ENCODE assay signal across 19 mouse cellular contexts in genomic region chr8:13206290-13206689, GRCm38 (mm10). TPM values are rescaled to one million over a fixed set of nuclear protein-coding genes. Genes with fewer than 3 reads are reported as not detected.
DNase-seq lines count a peak whose midpoint lies in the region; ATAC-seq and TF ChIP-seq lines count a peak whose summit lies in the region.
"Had no signal": no experiment of that assay in that cellular context is flagged by ENCODE, and none has a peak within 500 bp of the region (broad histone marks: within the 10 kb centered on the region; RNA-seq: fewer than 3 reads in every experiment).

No protein-coding gene starts in this region.

- peak; percentile 76; the same call in 1 of the 2 replicates for TF ChIP-seq EP300 in ES-Bruce4 (IDR thresholded peaks at IDR 0.05; ENCODE audit: insufficient read depth, low read depth, low read length)

- H3K4me3 ChIP-seq in heart, embryonic 10.5 days: no peak overlapping the region
- H3K4me3 ChIP-seq in ES-Bruce4 (ENCODE audit: low read depth, low read length): no peak overlapping the region
- H3K4me3 ChIP-seq in intestine, embryonic 15.5 days (replicated peaks): no peak overlapping the region
- H3K4me3 ChIP-seq in myocyte: no peak overlapping the region
- no peak overlapping the region for H3K4me3 ChIP-seq in midbrain, embryonic 10.5 days
- H3K4me3 ChIP-seq: kidney, embryonic 15.5 days; midbrain, embryonic 13.5 days; neural tube, embryonic 15.5 days had no signal

- H3K9ac ChIP-seq in ES-Bruce4 (ENCODE audit: low read depth, poor library complexity, severe bottlenecking): peak overlapping the region; percentile 12
- H3K9ac ChIP-seq in intestine, embryonic 15.5 days: no peak overlapping the region
- H3K9ac ChIP-seq: kidney, embryonic 15.5 days; midbrain, embryonic 13.5 days; neural tube, embryonic 15.5 days had no signal

- H3K4me1 ChIP-seq in heart, embryonic 10.5 days: peaks cover 69% of the 10 kb centered on the region
- peaks cover 20% of the 10 kb centered on the region for H3K4me1 ChIP-seq in ES-Bruce4 (ENCODE audit: control insufficient read depth, insufficient read depth, low read length)
- H3K4me1 ChIP-seq in intestine, embryonic 15.5 days (replicated peaks): peaks cover 4% of the 10 kb centered on the region
- peaks cover 8% of the 10 kb centered on the region for H3K4me1 ChIP-seq in midbrain, embryonic 10.5 days
- H3K4me1 ChIP-seq: midbrain, embryonic 13.5 days had no signal

- H3K9me3 ChIP-seq in heart, embryonic 10.5 days: no peaks in the 10 kb centered on the region
- H3K9me3 ChIP-seq in ES-Bruce4 (replicated peaks; ENCODE audit: control insufficient read depth, insufficient read depth, low read length, poor library complexity, severe bottlenecking): peaks cover 5% of the 10 kb centered on the region; the same call in 1 of the 2 replicates
- H3K9me3 ChIP-seq in intestine, embryonic 15.5 days: no peaks in the 10 kb centered on the region
- no peaks in the 10 kb centered on the region for H3K9me3 ChIP-seq in midbrain, embryonic 10.5 days (replicated peaks)
- H3K9me3 ChIP-seq: kidney, embryonic 15.5 days; midbrain, embryonic 13.5 days; neural tube, embryonic 15.5 days had no signal

- DNase-seq in heart, embryonic 10.5 days (ENCODE audit: low spot score): no peak
- DNase-seq in heart, postnatal 14 days: no peak
- DNase-seq in cerebellum, adult 18-20 months: no peak
- DNase-seq in midbrain, embryonic 10.5 days (ENCODE audit: low spot score): no peak
- DNase-seq: adrenal gland, adult 8-10 months; cerebellum, adult 11 months; cerebellum, postnatal 36 days; heart, adult 18-20 months; layer of hippocampus, postnatal 36 days; retina, postnatal 1 day had no signal

- TF ChIP-seq POLR2A in ES-Bruce4 (IDR thresholded peaks at IDR 0.05; ENCODE audit: insufficient read depth, low read length): no peak
- TF ChIP-seq POLR2A in myocyte (IDR thresholded peaks at IDR 0.05; ENCODE audit: insufficient read length, low read depth): no peak

- peaks cover 19% of the 10 kb centered on the region for H3K27me3 ChIP-seq in heart, embryonic 10.5 days (ENCODE audit: insufficient read depth, poor library complexity, severe bottlenecking)
- H3K27me3 ChIP-seq in ES-Bruce4 (ENCODE audit: control insufficient read depth, insufficient read depth, low read length, poor library complexity, severe bottlenecking) (no peaks in the 10 kb centered on the region), myocyte (ENCODE audit: control insufficient read depth, insufficient read depth, insufficient read length) (no peaks in the 10 kb centered on the region)
- H3K27me3 ChIP-seq in intestine, embryonic 15.5 days (replicated peaks): no peaks in the 10 kb centered on the region
- peaks cover 24% of the 10 kb centered on the region for H3K27me3 ChIP-seq in midbrain, embryonic 10.5 days (ENCODE audit: low read depth, poor library complexity, severe bottlenecking)

- ATAC-seq in intestine, embryonic 15.5 days: peak; percentile 60
- no peak for ATAC-seq in megakaryocyte-erythroid progenitor cell, adult 5-6 weeks (replicated peaks; ENCODE audit: low FRiP score, low TSS enrichment, poor library complexity, severe bottlenecking)
- ATAC-seq: forebrain, embryonic 16.5 days; midbrain, embryonic 13.5 days had no signal

- intact Hi-C loops in heart, postnatal 14 days (cut with DNase I): loop anchor here (5.0 kb wide), 1 partner anchor 74 kb away; no protein-coding TSS in a partner anchor

- no peak overlapping the region for H3ac ChIP-seq in myocyte (ENCODE audit: control insufficient read depth, insufficient read length)

- H3K4me2 ChIP-seq in intestine, embryonic 15.5 days (replicated peaks): no peak overlapping the region
- H3K4me2 ChIP-seq in myocyte (ENCODE audit: low read depth): no peak overlapping the region
- H3K4me2 ChIP-seq: kidney, embryonic 15.5 days; midbrain, embryonic 13.5 days; neural tube, embryonic 15.5 days had no signal

- peaks cover 7% of the 10 kb centered on the region; the same call in 1 of the 2 replicates for H3K36me3 ChIP-seq in heart, embryonic 10.5 days
- H3K36me3 ChIP-seq in ES-Bruce4 (ENCODE audit: control insufficient read depth, insufficient read depth, low read length, poor library complexity, severe bottlenecking) (no peaks in the 10 kb centered on the region), myocyte (ENCODE audit: control insufficient read depth, insufficient read depth) (no peaks in the 10 kb centered on the region)
- H3K36me3 ChIP-seq in intestine, embryonic 15.5 days: no peaks in the 10 kb centered on the region
- H3K36me3 ChIP-seq in midbrain, embryonic 10.5 days: no peaks in the 10 kb centered on the region
- H3K36me3 ChIP-seq: kidney, embryonic 15.5 days; midbrain, embryonic 13.5 days; neural tube, embryonic 15.5 days had no signal

- peaks cover 10% of the 10 kb centered on the region for H3K79me2 ChIP-seq in myocyte (ENCODE audit: control insufficient read depth, insufficient read depth)

- H3K27ac ChIP-seq in heart, embryonic 10.5 days: peak overlapping the region; percentile 52
- peak overlapping the region; percentile 92 for H3K27ac ChIP-seq in ES-Bruce4 (ENCODE audit: insufficient read depth, low read length)
- no peak overlapping the region for H3K27ac ChIP-seq in intestine, embryonic 15.5 days
- no peak overlapping the region for H3K27ac ChIP-seq in midbrain, embryonic 10.5 days (replicated peaks)
- H3K27ac ChIP-seq: kidney, embryonic 15.5 days; midbrain, embryonic 13.5 days; neural tube, embryonic 15.5 days had no signal

- no peak for TF ChIP-seq CTCF in ES-Bruce4 (IDR thresholded peaks at IDR 0.05; ENCODE audit: low read depth, low read length)

- 31% methylated on average over 5 of the region's 5 CpGs for WGBS in heart, embryonic 10.5 days
- 22% methylated on average over 5 of the region's 5 CpGs for WGBS in intestine, embryonic 15.5 days
- WGBS in midbrain, embryonic 10.5 days: 44% methylated on average over 5 of the region's 5 CpGs

TF ChIP-seq in myocyte, 11 proteins besides CTCF, POLR2A, EP300 and RAD21:
- TF ChIP-seq MYOD1 (IDR thresholded peaks at IDR 0.05; ENCODE audit: control insufficient read depth in 1 of 3, insufficient read length in 2 of 3, low read depth in 2 of 3): no peak
- peak; percentile 44 for TF ChIP-seq POLR2AphosphoS2 (IDR thresholded peaks at IDR 0.05; ENCODE audit: insufficient read length, low read depth)

RNA-seq across cellular contexts. Expression of gene Grtp1, which starts 5.9 kb away (rescaled TPM):
- polyA plus RNA-seq in heart, embryonic 10.5 days (2016; fragmentation: Nextera tagmentation; extraction: Ambion mirVana): 30.5 and 34.0 TPM in 2 replicates
- total RNA-seq in heart, postnatal 14 days (2021): 1 to 10 TPM; 2.8 to 2.9 TPM
- 29.0 and 35.2 TPM in 2 replicates for polyA plus RNA-seq in ES-Bruce4 (2011; ENCODE audit: insufficient read depth, insufficient read length, low read depth, missing spikeins)
- polyA plus RNA-seq in intestine, embryonic 15.5 days (2015; fragmentation: Nextera tagmentation; extraction: Ambion mirVana): 51.6 and 56.3 TPM in 2 replicates
- 34.4 TPM for polyA plus RNA-seq in myocyte (2012; fragmentation: generic; extraction: Trizol)
- 1.7 and 3.4 TPM in 2 replicates for total RNA-seq in megakaryocyte-erythroid progenitor cell, adult 5-6 weeks (2014; fragmentation: Nextera tagmentation)
- total RNA-seq in megakaryocyte-erythroid progenitor cell, adult 5-6 weeks (2017): 1.1 TPM in 1 of 2 replicates, not detected in the other
- polyA plus RNA-seq in midbrain, embryonic 10.5 days (2016; fragmentation: Nextera tagmentation; extraction: Ambion mirVana): 19.9 and 22.3 TPM in 2 replicates

RNA-seq across cellular contexts. Expression of gene Lamp1, which starts 47.3 kb away (rescaled TPM):
- 290 and 334 TPM in 2 replicates for polyA plus RNA-seq in heart, embryonic 10.5 days (2016; fragmentation: Nextera tagmentation; extraction: Ambion mirVana)
- total RNA-seq in heart, postnatal 14 days (2021): 100 to 1,000 TPM; 328 to 332 TPM
- polyA plus RNA-seq in ES-Bruce4 (2011; ENCODE audit: insufficient read depth, insufficient read length, low read depth, missing spikeins) (231 and 247 TPM in 2 replicates), myocyte (2012; fragmentation: generic; extraction: Trizol) (531 TPM)
- polyA plus RNA-seq in intestine, embryonic 15.5 days (2015; fragmentation: Nextera tagmentation; extraction: Ambion mirVana): 404 and 407 TPM in 2 replicates
- total RNA-seq in megakaryocyte-erythroid progenitor cell, adult 5-6 weeks (2014; fragmentation: Nextera tagmentation): 102 and 143 TPM in 2 replicates
- 157 and 169 TPM in 2 replicates for total RNA-seq in megakaryocyte-erythroid progenitor cell, adult 5-6 weeks (2017)
- 221 and 223 TPM in 2 replicates for polyA plus RNA-seq in midbrain, embryonic 10.5 days (2016; fragmentation: Nextera tagmentation; extraction: Ambion mirVana)

RNA-seq across cellular contexts. Expression of gene Adprhl1, which starts 47.7 kb away (rescaled TPM):
- 49.3 and 117 TPM in 2 replicates for polyA plus RNA-seq in heart, embryonic 10.5 days (2016; fragmentation: Nextera tagmentation; extraction: Ambion mirVana)
- total RNA-seq in heart, postnatal 14 days (2021): 100 to 1,000 TPM; 380 to 433 TPM
- polyA plus RNA-seq in ES-Bruce4 (2011; ENCODE audit: insufficient read depth, insufficient read length, low read depth, missing spikeins) (not detected in 2 replicates), myocyte (2012; fragmentation: generic; extraction: Trizol) (17.8 TPM)
- polyA plus RNA-seq in intestine, embryonic 15.5 days (2015; fragmentation: Nextera tagmentation; extraction: Ambion mirVana): 0.24 and 0.43 TPM in 2 replicates
- total RNA-seq in megakaryocyte-erythroid progenitor cell, adult 5-6 weeks (2014; fragmentation: Nextera tagmentation): not detected in 2 replicates
- not detected in 2 replicates for total RNA-seq in megakaryocyte-erythroid progenitor cell, adult 5-6 weeks (2017)
- polyA plus RNA-seq in midbrain, embryonic 10.5 days (2016; fragmentation: Nextera tagmentation; extraction: Ambion mirVana): 0.19 TPM in 1 of 2 replicates, not detected in the other
- polyA plus RNA-seq: forebrain, embryonic 16.5 days; liver, adult 2 months had no signal

Comparison
In these comparisons a context has a peak if more than half of its experiments do, and no peak if none do; other contexts are left out.
1. H3K27ac ChIP-seq: peak in heart, embryonic 10.5 days (single experiment) and ES-Bruce4 (single experiment); none in intestine, embryonic 15.5 days (single experiment) and midbrain, embryonic 10.5 days (single experiment).
2. RNA of gene Adprhl1, which starts 47.7 kb away (polyA plus RNA-seq): 49.3 to 117 TPM in heart, embryonic 10.5 days and 17.8 TPM in myocyte (single experiment); not detected in ES-Bruce4, 0.24 to 0.43 TPM in intestine, embryonic 15.5 days and 0.19 TPM in midbrain, embryonic 10.5 days; every median in the first group is over 10 times any median in the second.